ENCODE assay signal across 8 mouse cellular contexts in genomic region chr10:93263431-93263830, GRCm38 (mm10). TPM values are rescaled to one million over a fixed set of nuclear protein-coding genes. Genes with fewer than 3 reads are reported as not detected.
DNase-seq lines count a peak whose midpoint lies in the region; ATAC-seq and TF ChIP-seq lines count a peak whose summit lies in the region.

No protein-coding gene starts in this region.

- no peak for TF ChIP-seq CTCF in heart, adult 2 months (IDR thresholded peaks at IDR 0.05)

- no peaks in the 10 kb centered on the region for H3K9me3 ChIP-seq in limb, embryonic 15.5 days
- no peaks in the 10 kb centered on the region for H3K9me3 ChIP-seq in limb, embryonic 10.5 days (replicated peaks)
- no peaks in the 10 kb centered on the region for H3K9me3 ChIP-seq in heart, embryonic 16.5 days (replicated peaks; ENCODE audit: control insufficient read depth, low read length)
- H3K9me3 ChIP-seq in midbrain, embryonic 15.5 days = no peaks in the 10 kb centered on the region

- TF ChIP-seq EP300 in heart, adult 2 months (IDR thresholded peaks at IDR 0.05; ENCODE audit: insufficient read depth, low read depth, low read length) = no peak

- WGBS in heart, adult 2 months = 36% methylated on average over 8 of the region's 8 CpGs
- 69% methylated on average over 8 of the region's 8 CpGs for WGBS in limb, embryonic 15.5 days
- WGBS in limb, embryonic 10.5 days = 85% methylated on average over 8 of the region's 8 CpGs
- WGBS in heart, embryonic 16.5 days = 54% methylated on average over 8 of the region's 8 CpGs
- WGBS in midbrain, embryonic 15.5 days = 24% methylated on average over 8 of the region's 8 CpGs

- TF ChIP-seq POLR2A in heart, adult 2 months (IDR thresholded peaks at IDR 0.05; ENCODE audit: insufficient read depth, low read depth, low read length) = no peak

- no peaks in the 10 kb centered on the region for H3K27me3 ChIP-seq in heart, adult 2 months (ENCODE audit: control insufficient read depth, insufficient read depth, low read length)
- no peaks in the 10 kb centered on the region for H3K27me3 ChIP-seq in limb, embryonic 15.5 days
- no peaks in the 10 kb centered on the region for H3K27me3 ChIP-seq in limb, embryonic 10.5 days (ENCODE audit: low read depth, poor library complexity, severe bottlenecking)
- H3K27me3 ChIP-seq in heart, embryonic 16.5 days (ENCODE audit: control insufficient read depth, insufficient read depth, low read length) = no peaks in the 10 kb centered on the region
- no peaks in the 10 kb centered on the region for H3K27me3 ChIP-seq in midbrain, embryonic 15.5 days (replicated peaks)

- DNase-seq in heart, adult 2 months = no peak
- no peak for DNase-seq in heart, postnatal 14 days
- DNase-seq in limb, embryonic 10.5 days (ENCODE audit: low spot score) = no peak
- DNase-seq in cerebellum, postnatal 4 days (ENCODE audit: low spot score in 2 of 2) = no peak
- DNase-seq in adipocyte (ENCODE audit: low spot score) = no peak

- H3K9ac ChIP-seq in heart, adult 2 months (ENCODE audit: low read depth, low read length) = no peak overlapping the region
- H3K9ac ChIP-seq in limb, embryonic 15.5 days = no peak overlapping the region
- H3K9ac ChIP-seq in heart, embryonic 16.5 days (ENCODE audit: low read length) = peak overlapping the region; percentile 55; the same call in 1 of the 2 replicates
- no peak overlapping the region for H3K9ac ChIP-seq in midbrain, embryonic 15.5 days

- peak overlapping the region; percentile 48 for H3K27ac ChIP-seq in heart, adult 2 months
- peak overlapping the region; percentile 11; the same call in 1 of the 2 replicates for H3K27ac ChIP-seq in limb, embryonic 15.5 days
- H3K27ac ChIP-seq in limb, embryonic 10.5 days = no peak overlapping the region
- peak overlapping the region; percentile 71 for H3K27ac ChIP-seq in heart, embryonic 16.5 days (ENCODE audit: low read length)
- peak overlapping the region; percentile 53 for H3K27ac ChIP-seq in midbrain, embryonic 15.5 days

- H3K36me3 ChIP-seq in heart, adult 2 months (ENCODE audit: control insufficient read depth, insufficient read depth, low read length) = peaks cover 30% of the 10 kb centered on the region
- peaks cover 15% of the 10 kb centered on the region for H3K36me3 ChIP-seq in limb, embryonic 15.5 days
- peaks cover 97% of the 10 kb centered on the region for H3K36me3 ChIP-seq in limb, embryonic 10.5 days
- peaks cover 9% of the 10 kb centered on the region for H3K36me3 ChIP-seq in heart, embryonic 16.5 days (ENCODE audit: control insufficient read depth, insufficient read depth)
- no peaks in the 10 kb centered on the region for H3K36me3 ChIP-seq in midbrain, embryonic 15.5 days (replicated peaks)

- H3K4me3 ChIP-seq in heart, adult 2 months = no peak overlapping the region
- no peak overlapping the region for H3K4me3 ChIP-seq in limb, embryonic 15.5 days
- H3K4me3 ChIP-seq in limb, embryonic 10.5 days = no peak overlapping the region
- no peak overlapping the region for H3K4me3 ChIP-seq in heart, embryonic 16.5 days (ENCODE audit: low read length)
- H3K4me3 ChIP-seq in midbrain, embryonic 15.5 days = no peak overlapping the region

- 0 out of 2 replicates have a peak, but pooled peaks cover 1% of the 10 kb centered on the region for H3K79me2 ChIP-seq in heart, adult 2 months (replicated peaks; ENCODE audit: control insufficient read depth, insufficient read depth, low read length)

- intact Hi-C loops in heart, adult 2 months (cut with DNase I) = no loop called here
- intact Hi-C loops in heart, postnatal 14 days (cut with DNase I) = no loop called here

- no peak for ATAC-seq in limb, embryonic 15.5 days (ENCODE audit: insufficient number of reproducible peaks, low FRiP score, low TSS enrichment, low read depth)
- no peak for ATAC-seq in heart, embryonic 16.5 days (replicated peaks; ENCODE audit: extremely low read depth, insufficient read depth, low FRiP score)
- ATAC-seq in midbrain, embryonic 15.5 days (replicated peaks) = peak; percentile 38; the same call in 1 of the 2 replicates

- H3K4me2 ChIP-seq in limb, embryonic 15.5 days = no peak overlapping the region
- H3K4me2 ChIP-seq in heart, embryonic 16.5 days (ENCODE audit: low read depth, low read length) = no peak overlapping the region; the same call in 1 of the 2 replicates
- no peak overlapping the region for H3K4me2 ChIP-seq in midbrain, embryonic 15.5 days

- peaks cover 32% of the 10 kb centered on the region for H3K4me1 ChIP-seq in heart, adult 2 months (ENCODE audit: control insufficient read depth, insufficient read depth, low read length)
- H3K4me1 ChIP-seq in limb, embryonic 15.5 days = peaks cover 29% of the 10 kb centered on the region
- H3K4me1 ChIP-seq in limb, embryonic 10.5 days = peaks cover 32% of the 10 kb centered on the region
- peaks cover 45% of the 10 kb centered on the region for H3K4me1 ChIP-seq in heart, embryonic 16.5 days (ENCODE audit: control insufficient read depth, insufficient read depth, low read length)
- peaks cover 37% of the 10 kb centered on the region for H3K4me1 ChIP-seq in midbrain, embryonic 15.5 days

RNA-seq across cellular contexts. Expression of gene Elk3, which starts 47.5 kb away (rescaled TPM):
- total RNA-seq in heart, adult 2 months (2021) = 10 to 100 TPM; 33.8 to 39.4 TPM
- 31.9 and 32.1 TPM in 2 replicates for polyA plus RNA-seq in heart, adult 2 months (2012; rRNA removed)
- 10 to 100 TPM; 64.1 to 67.2 TPM for total RNA-seq in heart, postnatal 14 days (2021)
- polyA plus RNA-seq in limb, embryonic 15.5 days (2015; fragmentation: Nextera tagmentation; extraction: Ambion mirVana) = 36.2 and 36.3 TPM in 2 replicates
- polyA plus RNA-seq in limb, embryonic 10.5 days (2016; fragmentation: Nextera tagmentation; extraction: Ambion mirVana) = 34.0 and 36.0 TPM in 2 replicates
- polyA plus RNA-seq in heart, embryonic 16.5 days (2015; fragmentation: Nextera tagmentation; extraction: Ambion mirVana) = 29.3 and 34.2 TPM in 2 replicates
- 7.5 and 7.9 TPM in 2 replicates for polyA plus RNA-seq in midbrain, embryonic 15.5 days (2015; fragmentation: Nextera tagmentation; extraction: Ambion mirVana)
